In genomic region chr10:103323386-103323785, GRCm38 (mm10) we compare ENCODE assay signal across 11 mouse cellular contexts. TPM values are rescaled to one million over a fixed set of nuclear protein-coding genes. Genes with fewer than 3 reads are reported as not detected.
DNase-seq lines count a peak whose midpoint lies in the region.
"Had no signal": no experiment of that assay in that cellular context is flagged by ENCODE, and none has a peak within 500 bp of the region (broad histone marks: within the 10 kb centered on the region; RNA-seq: fewer than 3 reads in every experiment).

No protein-coding gene starts in this region.

- DNase-seq in ES-CJ7 (ENCODE audit: low read depth, low spot score) (peak; percentile 73), R1 (ENCODE audit: low read depth, low spot score) (peak; percentile 72), ZHBTc4 (ENCODE audit: low read depth, low spot score) (peak; percentile 54)
- no peak for DNase-seq in layer of hippocampus, postnatal 36 days
- DNase-seq in gastrocnemius, postnatal 25 days, result no peak
- DNase-seq: cerebellum, adult 11-12 months; cerebellum, adult 2 months; cerebellum, adult 9-10 months; cerebellum, postnatal 10 days; cerebellum, postnatal 25 days; forebrain, postnatal 0 days had no signal

RNA-seq across cellular contexts. Expression of gene Slc6a15, which starts 44.2 kb away (rescaled TPM):
- 10 to 100 TPM; 70.4 to 75.2 TPM for total RNA-seq in layer of hippocampus, postnatal 36 days (2021)
- under 1 TPM; 0.08 to 0.23 TPM for total RNA-seq in gastrocnemius, postnatal 25 days (2021)

Comparison
In these comparisons a context has a peak if more than half of its experiments do, and no peak if none do; other contexts are left out.
1. DNase-seq: peak in ES-CJ7 (single experiment), R1 (single experiment) and ZHBTc4 (single experiment); none in layer of hippocampus, postnatal 36 days (0 of 2) and gastrocnemius, postnatal 25 days (single experiment).
2. RNA of gene Slc6a15, which starts 44.2 kb away (total RNA-seq): 70.4 to 75.2 TPM in layer of hippocampus, postnatal 36 days; 0.08 to 0.23 TPM in gastrocnemius, postnatal 25 days; every median in the first group is over 10 times any median in the second.